Mouse (Mus musculus) right cerebral cortex, adult 2 months (tissue): ENCODE results near the gene Nek5.

Experiments
- DNase-seq, 2 experiments: peaks; one replicate each; pipeline ENCODE4 v3.0.0; 2021 to 2022; ENCODE audit warnings: low spot score in 2 of 2

Nek5 gene

DNA sequence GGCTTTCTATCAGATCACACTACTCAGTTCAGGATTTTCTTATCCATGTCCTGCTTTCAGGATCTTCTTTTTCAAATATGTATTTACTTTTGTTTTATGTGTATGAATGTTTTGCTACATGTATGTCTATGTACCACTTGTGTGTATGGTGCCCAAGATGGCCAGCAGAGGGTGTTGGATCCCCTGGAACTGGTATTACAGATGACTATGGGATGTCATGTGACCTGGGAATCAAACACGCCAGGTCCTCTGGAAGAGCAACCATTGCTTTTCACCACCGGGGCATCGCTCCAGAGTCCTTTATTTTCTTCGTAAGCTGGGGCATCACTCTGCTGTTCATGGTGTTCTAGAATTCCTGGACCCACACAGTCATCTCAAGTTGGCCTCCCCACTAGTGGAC is 35.6 kb downstream of the Nek5 start:
- no peak for DNase-seq

DNA sequence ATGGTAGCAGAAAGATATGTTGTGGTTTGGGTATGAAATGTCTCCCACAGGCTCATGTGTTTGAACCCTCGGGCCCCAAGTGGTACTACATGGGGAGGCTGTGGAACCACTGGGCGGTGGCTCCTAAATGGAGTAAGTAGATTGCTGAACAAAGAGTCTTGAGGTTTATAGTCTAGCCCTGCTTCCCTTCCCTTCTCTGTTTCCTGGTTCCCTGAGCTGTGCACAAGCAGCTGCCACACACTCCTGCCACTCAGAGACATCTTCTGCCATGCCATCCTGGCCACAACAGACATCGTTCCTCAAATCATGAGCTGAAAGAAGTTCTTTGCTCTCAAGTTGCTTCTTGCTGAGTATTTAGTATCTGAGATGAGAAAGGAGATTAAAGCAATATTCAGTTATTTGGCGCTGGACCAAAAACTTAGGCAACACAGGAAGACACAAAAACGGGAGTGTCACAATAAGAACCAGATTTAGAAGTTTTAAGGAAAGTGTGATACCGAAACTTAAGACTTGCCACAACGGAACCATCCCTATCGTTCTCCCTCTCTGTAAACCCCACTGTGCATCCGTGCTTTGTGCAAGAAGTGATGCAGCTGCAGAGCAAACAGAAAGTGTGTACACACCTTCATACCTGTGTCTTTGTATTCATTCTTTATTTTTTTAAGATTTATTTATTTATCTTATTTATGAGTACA is 45.4 kb downstream of the Nek5 start:
- DNase-seq: no peak

DNA sequence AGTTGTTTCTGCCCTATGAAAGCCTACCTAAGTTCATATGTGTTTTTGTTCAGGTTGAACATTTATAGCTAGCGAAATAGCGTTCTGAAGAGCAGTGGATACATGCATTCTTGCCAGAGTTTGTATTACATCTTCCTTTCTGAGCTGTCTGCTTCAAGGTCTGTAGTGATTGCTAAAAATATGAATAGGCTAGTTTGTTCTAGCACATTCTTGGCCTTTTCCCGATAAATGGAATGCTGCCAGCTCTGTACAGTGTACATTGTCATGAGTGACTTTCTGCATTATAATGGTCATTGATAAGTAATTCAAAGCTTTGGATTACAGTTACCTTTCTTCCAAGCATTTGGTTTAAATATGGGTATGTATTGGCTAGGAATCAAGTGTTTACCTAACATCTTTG is 63.7 kb downstream of the Nek5 start:
- no peak for DNase-seq

DNA sequence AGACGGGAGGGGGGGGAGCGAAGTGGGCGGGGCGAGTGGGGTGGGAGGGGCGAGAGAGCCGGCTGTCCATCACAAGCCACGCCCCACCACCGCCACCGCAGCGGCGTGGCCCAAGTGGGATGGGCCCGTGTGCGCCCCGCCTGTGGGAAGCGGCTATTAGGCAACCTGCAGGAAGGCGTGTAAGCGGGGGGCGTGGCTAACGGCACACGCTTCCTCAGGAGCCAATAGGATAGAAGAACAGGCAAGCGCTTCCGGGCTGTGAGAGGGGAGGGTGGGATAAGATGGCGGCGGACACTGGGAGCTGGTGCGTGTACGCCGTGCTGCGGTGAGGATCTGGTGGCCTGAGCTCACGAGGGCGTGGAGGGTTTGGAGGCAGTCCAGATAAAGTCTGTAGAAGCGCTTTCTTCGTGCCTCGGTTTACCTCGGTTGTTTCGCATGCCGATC is 64.4 kb downstream of the Nek5 start, which contains the start of gene Alg11:
TSS of gene Alg11 (plus strand) at position 276 of the 444 bp plus-strand sequence.
- peak; percentile 94 to 96 for DNase-seq

DNA sequence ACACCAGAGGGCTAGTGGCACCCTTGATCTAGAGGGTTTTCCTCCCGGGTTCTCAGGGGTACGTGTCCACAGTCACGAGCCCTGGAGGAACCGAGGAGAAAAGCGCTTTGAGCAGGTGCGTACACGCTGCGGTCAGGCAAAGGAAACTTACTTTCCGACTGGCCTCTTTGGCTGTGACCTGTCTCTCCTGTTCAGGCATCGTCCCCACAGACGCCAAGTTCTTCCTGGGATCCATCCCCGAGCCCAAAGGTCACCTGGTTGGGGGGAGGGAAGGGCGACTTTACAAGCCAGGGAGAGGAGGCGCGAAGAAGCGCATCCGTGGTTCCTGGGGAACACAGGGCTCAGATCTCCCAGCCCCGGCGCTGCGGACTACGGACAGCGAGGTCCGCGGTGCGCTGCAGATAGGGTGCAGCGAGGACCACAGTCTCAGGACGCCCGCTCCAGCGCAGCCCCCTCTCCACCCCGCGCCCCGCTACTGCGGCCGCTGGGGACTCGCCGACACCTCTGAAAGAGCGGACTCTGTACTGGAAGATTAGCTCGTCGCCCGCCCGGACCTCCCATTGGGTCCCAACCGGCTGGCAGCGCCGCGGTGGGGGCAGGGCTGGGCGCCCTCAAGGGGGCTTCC is 64.9 kb downstream of the Nek5 start, which contains the start of gene Atp7b:
TSS of gene Atp7b (minus strand) at position 485 of the 625 bp plus-strand sequence.
- peak; percentile 21 to 35 for DNase-seq

DNA sequence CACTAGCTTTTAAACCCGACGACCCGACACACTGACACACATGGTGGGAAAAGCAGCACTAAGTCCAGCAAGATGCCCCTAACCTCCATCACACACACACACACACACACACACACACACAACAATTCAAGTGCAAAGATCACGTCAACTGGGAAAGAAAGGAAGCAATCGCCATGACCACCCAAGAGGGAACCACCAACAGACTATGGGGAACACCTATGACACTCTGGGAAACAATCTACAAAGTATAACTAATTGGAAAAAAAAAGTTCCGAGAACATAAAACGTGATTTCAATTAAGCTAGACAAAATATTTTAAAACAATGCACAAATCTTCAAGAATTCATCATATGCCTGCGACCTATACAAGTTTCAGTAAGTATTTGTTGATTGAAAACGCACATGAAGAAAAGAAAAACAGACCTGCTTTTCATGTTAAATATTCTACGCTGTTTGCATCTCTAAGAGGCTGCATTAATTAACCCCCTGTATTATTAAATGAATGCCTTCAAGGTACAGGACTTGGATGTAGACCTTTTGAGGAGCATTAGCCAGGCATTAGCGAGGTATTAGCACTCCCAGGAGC is 65.6 kb downstream of the Nek5 start:
- no peak for DNase-seq

DNA sequence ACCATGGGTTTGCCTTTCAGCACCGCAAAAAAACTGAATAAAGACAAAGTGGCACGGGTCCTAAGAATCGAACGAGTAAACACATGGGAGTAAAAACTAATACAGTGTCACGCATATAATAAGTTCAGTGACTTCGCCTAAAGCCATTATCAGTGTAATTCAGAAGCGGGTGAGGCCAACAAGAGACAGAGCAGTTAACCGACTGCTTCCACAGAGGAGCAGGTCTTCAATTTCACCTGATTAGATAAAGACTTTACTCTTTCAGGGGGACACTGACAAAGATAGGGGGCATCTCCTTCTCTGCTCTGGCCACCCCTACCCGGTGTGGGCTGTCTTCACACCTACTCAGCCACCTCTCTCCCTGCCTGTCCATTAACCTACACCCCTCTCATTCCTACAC is 66.5 kb downstream of the Nek5 start:
- DNase-seq: no peak

DNA sequence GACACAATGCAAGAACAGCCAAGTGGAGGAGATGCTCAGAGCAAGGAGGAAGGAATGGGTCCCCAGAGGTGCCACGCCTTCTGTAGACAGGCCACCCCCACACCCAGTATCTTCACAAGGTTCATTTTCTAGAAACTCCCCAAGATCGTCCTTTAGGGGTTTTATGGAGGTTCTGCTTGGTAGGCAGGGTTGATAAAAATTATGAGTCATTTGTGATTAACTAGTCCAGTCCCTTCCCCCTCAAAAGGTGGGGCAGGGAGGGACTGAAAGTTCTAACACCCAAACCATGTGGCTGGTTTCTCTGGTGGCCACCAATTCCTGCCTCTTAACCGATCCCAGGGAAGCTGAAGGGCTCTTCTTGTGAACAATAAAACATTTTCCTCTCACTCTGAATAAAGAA is 68.0 kb downstream of the Nek5 start:
- no peak for DNase-seq

DNA sequence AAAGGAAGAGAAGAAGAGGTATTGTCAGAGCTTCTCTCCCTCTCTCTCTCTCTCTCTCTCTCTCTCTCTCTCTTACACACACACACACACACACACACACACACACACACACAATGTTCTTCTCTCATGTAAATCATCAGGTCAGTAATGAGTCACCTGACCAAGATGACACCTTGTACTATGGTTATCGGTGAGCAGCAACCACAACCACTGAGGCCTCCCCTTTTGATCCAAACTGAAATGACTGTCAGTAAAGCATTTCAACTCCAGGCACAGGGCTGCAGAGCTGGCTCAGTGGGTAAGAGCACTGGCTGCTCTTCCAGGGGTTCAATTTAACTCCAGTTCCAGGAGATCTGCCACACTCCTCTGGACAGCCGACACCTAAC is 69.4 kb downstream of the Nek5 start:
- DNase-seq: no peak

DNA sequence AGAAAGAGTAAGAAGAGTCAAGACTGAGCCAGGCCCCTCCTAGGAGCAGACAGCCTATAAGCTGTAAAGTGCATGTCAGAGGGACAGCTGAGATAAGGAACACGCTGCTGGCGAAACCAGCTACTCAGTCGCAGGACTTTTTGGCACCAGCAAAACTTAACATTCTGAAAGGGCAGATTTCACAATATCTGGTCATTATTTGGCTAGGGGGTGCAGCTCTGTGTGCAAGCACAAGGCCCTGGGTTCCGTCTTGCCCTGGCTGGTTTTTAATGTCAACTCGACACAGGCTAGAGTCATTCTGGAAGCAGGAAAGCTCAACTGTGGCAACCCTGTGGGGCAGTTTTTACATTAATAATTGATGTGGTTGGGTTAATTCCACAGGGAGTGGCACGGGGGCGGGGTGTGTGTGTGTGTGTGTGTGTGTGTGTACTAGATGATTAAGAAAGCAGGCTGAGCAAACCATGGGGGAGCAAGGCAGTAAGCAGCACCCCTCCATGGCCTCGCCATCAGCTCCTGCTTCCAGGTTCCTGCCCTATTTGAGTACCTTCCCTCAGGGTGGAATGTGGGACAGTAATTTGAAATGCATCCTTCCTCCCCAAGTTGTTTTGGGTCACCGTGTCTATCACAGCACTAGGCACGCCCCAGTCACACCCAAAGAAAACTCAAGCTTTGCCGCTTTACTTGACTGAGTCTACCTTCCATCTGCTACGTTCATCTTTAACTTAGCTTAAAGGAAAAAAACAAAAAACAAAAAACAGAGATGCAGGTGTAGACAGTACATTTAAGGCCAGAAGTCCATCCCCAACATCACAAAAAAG is 70.0 kb downstream of the Nek5 start:
- DNase-seq: no peak

DNA sequence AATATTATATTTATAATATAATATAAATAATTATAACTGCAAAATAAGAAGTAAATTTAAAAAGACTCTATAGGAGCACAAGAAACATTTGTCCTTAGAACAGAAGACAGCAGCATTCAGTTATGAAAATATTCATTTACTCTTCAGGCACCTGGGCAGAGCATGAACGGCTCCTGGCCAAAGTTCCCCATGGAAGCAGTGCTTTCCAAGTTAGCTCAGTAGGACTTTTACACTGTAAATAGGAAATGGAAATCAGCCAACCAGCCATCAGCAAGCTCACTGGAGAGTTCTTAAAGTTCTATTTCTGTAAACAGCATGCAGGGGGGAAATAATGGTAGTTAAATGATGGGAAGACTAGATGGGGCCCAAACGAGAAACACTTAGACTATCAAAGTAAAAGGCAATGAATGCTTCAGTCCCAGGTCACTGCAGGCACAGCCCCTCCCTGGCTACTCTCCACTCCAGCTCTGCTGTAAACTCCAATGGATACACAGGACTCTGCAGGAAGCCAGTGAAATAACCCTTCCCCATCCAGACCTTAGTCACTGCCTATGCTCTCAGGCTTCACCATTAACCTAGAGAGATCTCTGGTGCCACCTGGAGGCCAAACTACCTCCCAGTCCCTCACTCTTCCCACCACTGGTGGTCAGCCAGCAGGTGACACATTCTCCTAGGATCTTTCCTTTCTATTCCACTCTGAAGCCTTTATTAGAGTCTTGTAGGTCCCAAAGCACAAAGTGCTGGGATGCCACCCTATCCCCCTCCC is 77.0 kb downstream of the Nek5 start:
- DNase-seq: peak; percentile 9 to 18

DNA sequence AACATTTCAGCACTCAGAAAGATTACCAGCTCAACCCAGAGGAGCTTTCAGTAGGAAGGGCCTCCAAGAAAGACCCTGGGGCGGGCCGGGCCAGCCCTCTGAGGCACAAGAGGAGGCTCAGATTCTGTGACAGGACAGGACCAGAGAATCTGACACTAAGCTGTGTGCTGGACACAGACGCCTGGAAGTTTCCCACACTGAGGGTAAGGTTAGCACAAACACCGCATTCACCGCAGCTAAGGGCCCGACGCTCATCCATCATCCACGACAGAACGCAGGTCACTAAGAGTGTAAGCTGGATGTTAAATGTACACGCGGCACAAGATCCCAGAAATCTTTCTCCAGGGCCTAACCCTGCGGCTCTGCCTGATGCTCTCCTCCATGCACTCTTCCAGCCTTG is 81.1 kb downstream of the Nek5 start:
- DNase-seq: no peak

DNA sequence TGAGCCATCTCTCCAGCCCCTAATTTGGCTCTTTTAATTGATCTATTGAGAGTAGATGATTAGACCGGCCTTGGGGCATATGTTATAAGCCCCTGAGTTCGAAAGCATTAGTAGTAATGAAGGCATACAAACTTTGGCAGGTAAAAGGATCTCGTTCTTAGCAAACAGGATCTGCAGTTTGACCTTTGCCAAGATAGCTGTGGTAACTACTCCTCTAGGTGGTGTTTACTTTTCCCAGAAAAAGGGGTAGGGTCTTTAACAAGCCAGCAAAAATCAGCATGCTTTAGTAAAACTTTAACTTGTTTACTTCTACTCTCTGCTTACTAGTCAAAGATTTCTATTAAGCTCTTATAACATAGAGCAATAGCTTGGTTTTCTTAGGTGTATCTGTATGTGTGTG is 82.3 kb downstream of the Nek5 start:
- no peak for DNase-seq

DNA sequence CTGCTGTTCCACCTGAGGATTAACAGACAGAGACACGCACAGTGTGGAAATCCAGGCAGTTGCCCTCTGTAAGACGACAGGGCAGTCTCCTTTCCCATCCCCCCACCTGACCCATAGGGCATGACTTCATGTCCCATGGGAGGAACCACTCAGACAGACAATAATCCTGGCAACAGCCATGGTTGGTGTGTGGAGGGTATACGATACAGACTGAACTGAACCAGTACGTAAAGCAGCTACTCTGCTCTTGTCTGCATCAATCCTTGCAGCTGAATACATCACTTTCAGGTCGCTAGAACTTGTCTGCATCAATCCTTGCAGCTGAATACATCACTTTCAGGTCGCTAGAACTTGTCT is 84.7 kb downstream of the Nek5 start:
- no peak for DNase-seq

DNA sequence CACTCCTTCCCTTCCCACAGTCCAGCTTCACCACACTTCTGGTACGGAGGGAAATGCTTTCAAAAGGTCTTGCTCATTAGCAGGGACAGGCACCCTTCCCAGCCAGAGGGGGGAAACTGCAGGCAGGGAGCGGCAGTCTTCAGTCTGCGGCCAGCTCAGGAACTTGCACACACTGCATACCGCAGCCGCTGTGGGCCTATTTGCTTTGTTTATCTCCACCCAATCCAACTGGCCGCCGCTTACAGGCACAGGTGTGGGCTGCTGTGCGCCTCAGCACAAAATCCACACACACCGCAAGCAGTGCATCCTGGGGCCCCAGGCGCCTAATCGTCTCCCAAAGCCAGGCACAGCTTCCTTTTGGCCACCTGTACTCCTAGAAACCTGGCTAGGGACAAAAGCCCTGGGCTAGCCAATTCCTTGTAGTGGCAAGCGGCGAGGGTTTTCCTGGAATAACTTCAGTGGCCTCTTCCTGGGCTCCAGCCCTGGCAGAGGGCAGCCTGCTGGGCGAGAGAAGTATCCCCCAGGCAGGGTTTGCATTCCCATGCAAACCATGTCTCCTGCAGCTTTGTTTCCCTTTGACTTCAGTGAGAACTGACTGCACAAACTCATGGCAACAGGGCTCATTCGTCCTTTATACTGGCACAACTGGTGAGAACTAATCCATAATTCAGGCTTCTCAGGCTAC is 85.2 kb downstream of the Nek5 start:
- no peak for DNase-seq

DNA sequence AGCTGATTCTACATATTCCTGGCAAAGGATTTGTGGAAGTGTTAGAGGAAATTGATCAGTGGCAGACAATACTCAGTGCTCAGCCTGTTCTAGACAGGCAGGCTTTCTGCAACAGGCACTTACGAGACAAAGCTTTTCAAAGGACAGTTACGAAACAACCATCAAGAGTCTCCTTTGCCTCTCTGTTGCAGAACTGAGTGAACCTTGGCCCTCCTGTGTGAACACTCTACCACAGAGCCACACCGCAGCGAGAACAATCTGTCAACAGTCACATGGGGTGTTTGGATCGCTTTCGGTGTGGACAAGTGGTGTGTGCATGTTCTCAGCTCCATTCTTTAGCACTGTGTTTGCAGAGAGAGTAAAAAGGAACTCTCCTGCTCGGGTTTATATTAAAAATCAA is 87.8 kb downstream of the Nek5 start:
- no peak for DNase-seq

DNA sequence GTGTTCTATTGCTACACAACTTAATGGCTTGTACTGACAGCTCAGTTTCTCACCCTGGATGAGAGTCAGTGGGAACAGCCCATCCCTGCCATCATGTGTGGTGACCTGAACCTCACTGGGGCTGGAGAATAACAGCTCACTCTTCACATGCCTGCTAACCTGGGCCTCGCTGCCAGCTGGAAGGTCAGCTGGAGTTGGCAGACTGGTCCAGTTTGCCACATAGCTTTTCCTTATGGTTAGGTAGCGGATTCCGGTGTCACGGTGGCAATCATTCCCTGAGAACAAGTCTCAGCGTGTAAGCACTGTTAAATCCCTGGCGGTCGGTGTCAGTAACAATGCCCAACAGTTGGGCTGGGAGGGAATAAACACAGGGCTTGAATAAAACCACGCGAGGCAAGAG is 88.7 kb downstream of the Nek5 start:
- DNase-seq: no peak

DNA sequence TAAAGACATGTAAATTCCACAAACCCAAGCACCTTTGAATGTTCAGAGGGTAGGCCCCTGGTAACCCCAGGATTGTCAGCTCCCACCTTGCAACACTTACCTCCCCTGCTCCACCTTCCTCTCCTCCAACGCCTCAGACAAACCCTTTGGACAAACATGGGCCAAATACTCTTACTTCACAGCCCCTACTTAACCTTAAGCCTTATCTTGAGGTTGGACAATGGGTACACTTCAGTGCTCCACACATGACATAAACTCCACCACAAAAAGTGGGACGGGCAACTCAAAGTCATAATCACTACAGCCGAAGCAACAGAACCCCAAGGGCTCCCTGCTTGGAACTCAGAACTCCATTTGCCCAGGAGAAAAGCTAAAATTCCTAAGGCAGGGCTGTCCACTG is 93.9 kb downstream of the Nek5 start:
- DNase-seq: no peak

DNA sequence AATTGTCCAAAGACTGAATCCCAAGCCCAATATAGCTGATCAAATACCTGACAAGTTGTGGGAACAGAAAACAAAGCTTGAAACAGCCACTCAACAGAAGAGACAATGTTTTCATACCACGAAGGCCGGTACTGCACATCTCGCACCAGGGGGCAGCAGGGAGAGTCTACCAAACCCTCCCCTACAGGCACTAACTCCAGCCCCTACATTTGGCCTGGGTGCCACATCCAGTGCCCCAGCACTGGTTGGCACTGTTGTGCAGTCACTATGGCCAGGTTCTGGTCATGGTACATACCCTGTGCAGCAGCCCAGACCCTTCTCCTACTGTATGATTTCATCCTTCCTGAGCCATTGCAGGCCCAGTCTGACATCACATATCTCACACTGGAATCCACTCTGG is 95.9 kb downstream of the Nek5 start:
- no peak for DNase-seq

DNA sequence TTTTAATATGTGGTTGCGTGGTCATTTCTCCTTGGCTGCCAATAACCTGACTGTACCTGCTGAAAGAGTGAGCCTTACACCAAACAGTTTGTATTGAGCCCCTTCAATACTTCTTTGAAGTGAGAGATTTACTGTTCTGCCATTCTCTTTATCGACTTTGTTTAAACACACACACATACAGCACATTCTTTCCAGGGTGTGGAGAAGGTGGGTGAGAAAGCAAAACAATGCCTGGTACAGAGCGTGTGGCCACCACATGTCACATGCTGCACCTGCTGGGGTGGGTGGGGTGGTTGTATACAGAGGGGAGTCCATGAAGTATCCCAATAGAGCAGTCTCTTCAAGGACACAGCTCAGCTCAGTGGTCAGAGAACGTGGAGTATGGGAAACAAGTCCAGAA is 99.6 kb downstream of the Nek5 start:
- DNase-seq: no peak
